ENCODE assay signal across 9 mouse cellular contexts in the genomic region with DNA sequence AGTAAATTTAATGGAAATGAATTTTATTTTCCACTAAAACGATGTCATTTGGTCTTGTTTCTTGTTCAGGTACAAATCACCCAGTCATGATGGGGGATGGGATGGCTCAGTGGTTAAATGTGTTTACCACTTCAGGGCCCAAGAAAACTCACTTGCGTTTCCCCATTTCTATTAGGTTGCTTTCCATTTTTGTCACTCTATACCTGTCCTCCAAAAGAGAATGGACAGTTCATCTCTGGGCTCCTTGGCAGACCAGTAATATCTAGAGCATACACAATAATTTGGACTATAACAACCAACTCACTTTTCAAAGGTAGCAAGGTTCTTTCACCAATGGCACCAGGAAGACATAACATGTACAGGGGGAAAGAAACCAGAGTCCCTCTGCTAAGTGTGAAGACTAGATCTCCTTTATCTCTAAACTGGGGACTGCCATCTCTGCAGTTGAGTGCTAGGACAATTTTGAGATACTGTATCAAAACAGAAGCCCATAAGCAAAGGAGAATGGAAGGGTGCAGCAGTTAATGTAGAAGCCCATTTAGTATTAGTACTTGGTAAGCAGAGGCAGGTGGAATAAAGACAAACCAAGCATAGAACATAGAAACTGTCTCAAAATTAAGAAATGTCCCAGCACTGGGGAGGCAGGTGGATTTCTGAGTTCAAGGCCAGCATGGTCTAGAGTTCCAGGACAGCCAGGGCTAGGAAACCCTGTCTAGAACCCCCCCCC. TPM values are rescaled to one million over a fixed set of nuclear protein-coding genes. Genes with fewer than 3 reads are reported as not detected.
A peak's percentile ranks its signal among the peaks of the same experiment; 100 is the strongest.
DNase-seq lines count a peak whose midpoint lies in the region; ATAC-seq lines count a peak whose summit lies in the region.
"Had no signal": no experiment of that assay in that cellular context is flagged by ENCODE, and none has a peak within 500 bp of the region (broad histone marks: within the 10 kb centered on the region; RNA-seq: fewer than 3 reads in every experiment).

No protein-coding gene starts in this region.

- H3K9ac ChIP-seq in forebrain, embryonic 16.5 days (replicated peaks; ENCODE audit: low read depth, low read length), result peak overlapping the region; percentile 97; the same call in 1 of the 2 replicates
- no peak overlapping the region for H3K9ac ChIP-seq in liver, embryonic 16.5 days (ENCODE audit: low read depth, low read length)

- no peak for ATAC-seq in CD4-positive, CD25-positive, alpha-beta regulatory T cell, adult 4 months
- no peak for ATAC-seq in forebrain, embryonic 16.5 days
- no peak for ATAC-seq in liver, embryonic 16.5 days (ENCODE audit: low read depth)

- no peak overlapping the region for H3K27ac ChIP-seq in forebrain, embryonic 16.5 days (ENCODE audit: low read length)
- peak overlapping the region; percentile 21; the same call in 1 of the 2 replicates for H3K27ac ChIP-seq in liver, embryonic 16.5 days (ENCODE audit: low read length)

- 32% methylated on average over 2 of the region's 2 CpGs for WGBS in forebrain, embryonic 16.5 days
- WGBS in liver, embryonic 16.5 days (ENCODE audit: insufficient replicate concordance), result 16% methylated on average over 2 of the region's 2 CpGs

- peaks cover 22% of the 10 kb centered on the region for H3K4me1 ChIP-seq in forebrain, embryonic 16.5 days (replicated peaks; ENCODE audit: control insufficient read depth, insufficient read depth, low read length)
- H3K4me1 ChIP-seq in liver, embryonic 16.5 days (ENCODE audit: control insufficient read depth, low read depth, low read length), result peaks cover 15% of the 10 kb centered on the region

- peak overlapping the region; percentile 94 for H3K4me3 ChIP-seq in forebrain, embryonic 16.5 days (replicated peaks; ENCODE audit: low read length)
- 0 out of 2 replicates have a peak overlapping the region, but pooled peaks have one; percentile 66 for H3K4me3 ChIP-seq in liver, embryonic 16.5 days (ENCODE audit: low read depth, low read length)

- no peaks in the 10 kb centered on the region for H3K9me3 ChIP-seq in forebrain, embryonic 16.5 days (ENCODE audit: control insufficient read depth, low read length)
- no peaks in the 10 kb centered on the region for H3K9me3 ChIP-seq in liver, embryonic 16.5 days (replicated peaks; ENCODE audit: control insufficient read depth, low read length)

- H3K4me2 ChIP-seq in forebrain, embryonic 16.5 days (ENCODE audit: low read length), result peak overlapping the region; percentile 72
- H3K4me2 ChIP-seq in liver, embryonic 16.5 days (ENCODE audit: low read depth, low read length), result 0 out of 2 replicates have a peak overlapping the region, but pooled peaks have one; percentile 84

- H3K27me3 ChIP-seq in forebrain, embryonic 16.5 days (replicated peaks; ENCODE audit: control insufficient read depth, insufficient read depth, low read length), result no peaks in the 10 kb centered on the region
- no peaks in the 10 kb centered on the region for H3K27me3 ChIP-seq in liver, embryonic 16.5 days (ENCODE audit: control insufficient read depth, insufficient read depth, low read depth, low read length)

- H3K36me3 ChIP-seq in forebrain, embryonic 16.5 days (ENCODE audit: control insufficient read depth, insufficient read depth), result no peaks in the 10 kb centered on the region; the same call in 1 of the 2 replicates
- peaks cover 4% of the 10 kb centered on the region; the same call in 1 of the 2 replicates for H3K36me3 ChIP-seq in liver, embryonic 16.5 days (ENCODE audit: control insufficient read depth, insufficient read depth)

- DNase-seq in CD4-positive, CD25-positive, alpha-beta regulatory T cell, adult 2 months (ENCODE audit: low read depth, low spot score), result peak; percentile 39
- DNase-seq in ES-CJ7 (ENCODE audit: low read depth, low spot score), result peak; percentile 69
- DNase-seq in cerebellum, adult 11 months, result no peak
- no peak for DNase-seq in ovary, postnatal 14 days (ENCODE audit: low spot score)
- no peak for DNase-seq in ovary, postnatal 36 days (ENCODE audit: low spot score)
- DNase-seq: cerebellum, postnatal 10 days had no signal

RNA-seq across cellular contexts. Expression of gene Zfp949, which starts 27.5 kb away (rescaled TPM):
- polyA plus RNA-seq in CD4-positive, CD25-positive, alpha-beta regulatory T cell, adult 4 months (2017; shearing (Covaris generic)), result 10 to 100 TPM; 15.4 to 16.7 TPM
- polyA plus RNA-seq in forebrain, embryonic 16.5 days (2015; fragmentation: Nextera tagmentation; extraction: Ambion mirVana), result 14.7 and 16.8 TPM in 2 replicates
- polyA plus RNA-seq in liver, embryonic 16.5 days (2015; fragmentation: Nextera tagmentation; extraction: Ambion mirVana), result 7.9 and 8.4 TPM in 2 replicates

RNA-seq across cellular contexts. Expression of gene Syncrip, which starts 37.9 kb away (rescaled TPM):
- polyA plus RNA-seq in CD4-positive, CD25-positive, alpha-beta regulatory T cell, adult 4 months (2017; shearing (Covaris generic)), result 100 to 1,000 TPM in 1 of 2 experiments, 10 to 100 TPM in 1; 96.0 to 101 TPM
- 122 and 136 TPM in 2 replicates for polyA plus RNA-seq in forebrain, embryonic 16.5 days (2015; fragmentation: Nextera tagmentation; extraction: Ambion mirVana)
- polyA plus RNA-seq in liver, embryonic 16.5 days (2015; fragmentation: Nextera tagmentation; extraction: Ambion mirVana), result 26.1 and 27.0 TPM in 2 replicates

Comparison
In these comparisons a context has a peak if more than half of its experiments do, and no peak if none do; other contexts are left out.
1. DNase-seq: peak in CD4-positive, CD25-positive, alpha-beta regulatory T cell, adult 2 months (single experiment) and ES-CJ7 (single experiment); none in cerebellum, adult 11 months (single experiment), ovary, postnatal 14 days (single experiment) and ovary, postnatal 36 days (single experiment).